Mouse (Mus musculus) lung, postnatal 36 days (tissue): Measurements from ENCODE around the gene Ctsz.

Experiments
- DNase-seq: peaks from one replicate; pipeline ENCODE4 v3.0.0; 2022; ENCODE audit warnings: mixed read lengths

Ctsz gene

DNA sequence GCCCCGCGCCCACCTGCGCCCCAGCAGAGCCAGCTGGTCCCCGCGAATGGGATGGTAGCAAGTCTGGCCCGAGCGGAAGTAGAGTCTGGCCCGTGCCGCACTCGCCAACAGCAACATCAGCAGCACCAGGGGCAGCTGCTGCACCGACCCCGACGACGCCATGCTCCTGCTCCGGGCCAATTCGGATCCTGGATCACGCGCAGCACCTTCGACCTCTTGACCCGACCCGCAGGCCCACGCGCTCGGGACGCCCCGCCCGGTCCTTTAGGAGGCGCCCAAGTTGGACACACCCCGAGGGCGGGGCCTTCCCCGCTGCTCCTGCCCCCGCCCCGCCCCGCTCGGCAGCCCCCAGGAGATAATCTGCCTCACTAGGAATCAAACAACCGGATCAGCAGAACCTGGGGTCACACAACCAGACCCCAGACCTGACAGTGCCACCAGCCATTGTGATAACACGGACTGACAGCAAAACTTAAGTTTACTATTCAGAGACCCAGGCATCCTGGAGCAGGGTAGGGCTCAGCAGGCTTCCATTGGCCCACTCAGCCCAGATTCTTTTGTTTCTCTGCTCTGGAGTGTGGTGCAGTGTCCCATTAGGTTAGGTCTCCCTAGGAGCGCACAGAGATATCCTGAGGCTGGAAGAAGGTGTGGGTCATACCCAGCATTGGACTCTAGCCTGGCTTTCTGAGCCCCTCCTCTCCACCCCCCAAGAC, at the start of gene Ctsz:
Gene Ctsz (minus strand): TSS at position 303 of the 713 bp plus-strand sequence.
- peak; percentile 84 for DNase-seq

DNA sequence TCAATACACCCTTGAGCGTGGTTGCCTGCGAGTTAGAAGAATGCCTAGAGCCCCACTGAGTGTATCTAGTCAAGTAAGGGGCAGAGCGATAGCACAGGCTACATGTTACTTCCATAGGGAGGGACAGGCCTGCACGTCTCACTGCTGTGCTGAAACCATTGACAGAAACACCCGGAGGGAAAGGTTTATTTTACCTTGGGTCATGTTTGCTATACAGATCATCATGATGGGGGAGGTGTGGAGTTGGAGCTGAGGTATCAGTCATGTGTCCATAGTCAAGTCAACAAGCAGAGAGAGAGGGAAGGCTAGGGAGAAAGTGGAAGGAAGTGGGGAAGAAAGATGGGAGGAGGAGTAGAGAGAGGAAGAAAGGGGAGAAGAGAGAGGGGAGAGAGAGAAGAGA, 48.2 kb upstream of the Ctsz start:
- DNase-seq: no peak

DNA sequence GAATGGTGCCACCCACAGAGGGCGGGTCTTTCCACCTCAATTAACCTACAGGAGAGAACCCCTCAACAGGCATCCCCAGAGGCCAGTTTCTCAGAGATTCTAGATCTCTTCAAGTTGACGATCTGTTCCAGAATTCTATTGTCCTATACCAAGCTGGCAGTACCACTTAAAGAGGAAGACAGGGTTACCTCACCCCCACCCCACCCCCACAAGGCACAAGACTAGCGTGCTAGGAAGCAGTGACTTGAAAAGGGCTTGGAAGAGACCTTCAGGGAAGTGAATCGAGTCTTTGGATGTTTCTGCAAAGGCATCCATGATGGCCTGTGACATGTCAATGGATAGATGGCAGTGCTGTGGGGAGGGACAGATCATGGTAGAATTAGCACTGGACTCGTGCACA, 39.9 kb upstream of the Ctsz start:
- no peak for DNase-seq

DNA sequence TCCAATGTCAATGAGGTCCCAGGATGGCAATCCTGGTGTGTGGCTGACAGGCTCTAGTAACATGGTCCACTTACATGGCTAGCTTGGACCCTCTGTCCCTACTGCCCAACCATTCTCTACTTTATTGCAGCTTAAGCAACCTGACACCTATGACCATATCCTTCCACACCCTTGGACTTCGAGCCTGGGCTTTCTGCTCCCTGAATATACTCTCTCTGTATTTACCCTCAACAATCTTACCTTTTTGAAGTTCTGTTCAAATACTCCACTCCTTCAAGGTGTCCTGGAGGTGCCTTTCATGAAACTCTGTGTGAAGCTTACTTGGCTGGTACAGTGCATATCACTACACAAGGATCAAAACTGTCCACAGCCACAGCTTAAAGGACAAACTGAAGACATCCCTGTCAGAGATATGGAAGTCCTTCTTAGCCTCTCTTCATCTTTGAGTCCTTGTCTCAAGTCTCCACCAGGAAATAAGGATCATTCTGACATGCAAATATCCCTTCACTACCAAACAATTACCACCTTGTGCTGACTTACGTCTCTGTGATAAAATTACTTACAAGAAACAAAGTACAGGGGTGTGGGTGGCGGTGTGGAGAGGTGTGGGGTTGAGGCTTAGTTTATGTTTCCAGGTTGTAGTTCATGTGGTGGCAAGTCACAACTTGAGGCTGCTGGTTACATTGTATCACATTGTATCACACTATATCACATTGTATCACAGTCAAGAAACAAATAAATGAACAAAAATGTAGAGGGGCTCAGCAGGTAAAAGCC, 38.9 kb upstream of the Ctsz start:
- peak; percentile 7 for DNase-seq

DNA sequence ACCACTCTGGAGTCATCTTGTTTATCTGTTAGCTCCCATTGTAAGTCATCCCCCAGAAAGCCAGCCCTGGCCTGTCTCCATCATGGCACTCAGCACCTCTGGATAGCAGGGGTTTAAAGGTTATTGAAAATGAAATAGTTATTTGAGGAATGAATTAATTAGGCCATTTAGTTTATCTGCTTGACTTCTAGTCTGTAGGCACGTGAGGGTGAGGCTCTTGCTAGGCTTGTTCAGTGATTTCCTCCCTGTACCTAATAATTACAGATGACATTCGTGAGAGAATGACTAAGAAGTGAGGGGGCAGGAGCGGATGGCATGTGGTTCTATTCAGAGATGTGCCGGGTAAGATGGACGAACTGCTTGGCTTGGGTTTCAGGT, 34.7 kb upstream of the Ctsz start:
- no peak for DNase-seq

DNA sequence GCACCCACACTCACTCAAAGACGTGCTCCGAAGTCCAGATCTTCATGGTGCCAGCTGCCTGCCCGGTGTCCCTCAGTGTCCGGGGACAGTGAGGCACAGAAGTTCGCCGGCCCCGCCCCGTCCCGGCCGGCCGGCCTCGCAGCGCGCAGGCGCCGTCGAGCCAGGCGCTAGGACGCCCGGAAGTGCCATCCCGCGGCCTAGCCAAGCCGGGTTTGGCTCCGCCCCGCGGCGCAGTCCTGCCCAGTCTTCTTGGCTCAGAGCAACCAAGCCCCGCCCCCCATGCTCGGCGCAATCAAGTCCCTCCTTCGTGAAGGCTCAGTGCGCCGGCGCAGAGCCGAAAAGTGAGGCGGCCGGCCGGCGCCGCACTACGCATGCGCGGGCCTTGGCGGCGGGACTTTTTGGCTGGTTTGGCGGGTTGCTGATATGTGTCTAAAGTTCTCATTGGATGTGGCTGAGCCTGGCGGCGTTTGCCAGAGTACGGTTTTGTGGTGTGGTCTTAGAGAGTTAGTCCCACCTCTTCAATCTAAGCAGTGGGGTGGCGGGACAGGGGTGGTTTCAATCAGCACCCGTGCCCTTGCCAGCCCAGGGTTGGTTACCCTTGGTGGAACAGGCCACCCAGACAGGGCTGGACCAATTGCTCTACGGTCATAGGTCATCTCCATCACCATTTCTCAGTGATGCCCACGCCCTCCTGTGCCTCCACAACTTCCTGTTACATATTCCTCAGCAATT, 34.1 kb upstream of the Ctsz start, which contains the start of gene Prelid3b:
Gene Prelid3b (minus strand): TSS at position 264 of the 732 bp plus-strand sequence.
- peak; percentile 100 for DNase-seq

DNA sequence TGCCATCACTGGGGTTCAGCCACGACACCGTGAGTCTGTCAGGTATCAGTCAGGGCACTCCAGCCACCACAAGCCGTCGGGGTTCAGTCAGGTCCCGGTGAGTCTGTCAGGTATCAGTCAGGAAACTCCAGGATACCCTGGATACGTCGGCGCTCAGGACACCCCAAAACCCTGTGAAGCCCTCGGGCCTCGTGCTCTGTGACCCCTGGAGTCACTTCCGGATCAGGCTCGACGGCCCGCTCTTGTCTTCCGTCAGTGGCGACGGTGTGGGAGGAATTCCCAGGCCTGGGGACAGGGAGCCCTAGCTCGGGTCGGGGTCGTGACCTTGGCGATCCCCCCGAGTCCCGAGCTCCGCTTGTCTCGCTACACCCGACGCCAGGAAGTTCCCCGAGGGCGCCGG, 33.6 kb upstream of the Ctsz start:
- no peak for DNase-seq

DNA sequence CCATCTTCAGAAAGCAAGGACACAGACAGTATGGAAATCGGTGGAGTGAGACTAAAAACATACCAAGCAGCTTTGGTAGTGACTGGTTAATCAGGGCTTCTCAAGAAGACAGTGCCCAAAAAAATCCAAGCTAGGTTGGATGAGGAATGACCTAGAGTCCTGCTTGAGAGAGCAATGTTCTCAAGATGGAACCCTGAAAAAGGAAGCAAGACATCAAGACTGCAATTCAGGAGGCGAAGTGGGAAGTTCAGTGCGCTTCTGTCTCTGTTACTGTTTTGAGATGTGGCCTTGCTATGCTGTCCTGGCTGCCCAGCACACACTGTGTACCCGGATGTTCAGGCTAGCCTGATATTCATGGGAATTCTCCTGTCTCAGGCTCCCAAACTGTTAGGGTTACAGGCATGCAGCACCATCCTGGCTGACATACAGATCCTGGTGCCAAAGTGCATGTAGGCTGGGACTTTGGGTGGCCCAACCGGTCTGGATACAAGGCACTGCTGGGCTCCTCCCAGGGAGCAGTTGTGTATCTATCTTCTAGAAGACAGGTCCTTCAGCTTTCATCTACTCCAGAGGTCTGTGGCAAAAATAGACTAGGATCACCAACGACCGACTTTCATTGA, 32.1 kb upstream of the Ctsz start:
- DNase-seq: no peak

DNA sequence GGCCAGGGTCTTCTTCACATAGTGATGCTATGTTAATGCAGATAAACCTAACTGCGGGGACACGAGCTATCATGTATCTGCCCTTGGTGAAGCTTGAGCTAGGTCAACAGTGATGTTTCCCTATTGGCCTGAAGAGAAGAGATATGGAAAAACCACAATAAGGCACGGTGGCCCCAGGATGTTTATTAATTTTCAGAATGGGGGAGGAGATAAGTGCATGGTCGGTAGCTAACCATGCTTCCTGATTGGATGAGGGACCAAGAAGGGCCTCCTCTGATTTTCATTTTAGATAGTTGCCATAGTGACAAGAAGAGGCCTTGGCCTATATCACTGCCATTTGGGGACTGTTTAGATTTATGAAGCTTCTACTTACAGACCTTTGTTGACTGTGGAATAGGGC, 31.5 kb upstream of the Ctsz start:
- no peak for DNase-seq

DNA sequence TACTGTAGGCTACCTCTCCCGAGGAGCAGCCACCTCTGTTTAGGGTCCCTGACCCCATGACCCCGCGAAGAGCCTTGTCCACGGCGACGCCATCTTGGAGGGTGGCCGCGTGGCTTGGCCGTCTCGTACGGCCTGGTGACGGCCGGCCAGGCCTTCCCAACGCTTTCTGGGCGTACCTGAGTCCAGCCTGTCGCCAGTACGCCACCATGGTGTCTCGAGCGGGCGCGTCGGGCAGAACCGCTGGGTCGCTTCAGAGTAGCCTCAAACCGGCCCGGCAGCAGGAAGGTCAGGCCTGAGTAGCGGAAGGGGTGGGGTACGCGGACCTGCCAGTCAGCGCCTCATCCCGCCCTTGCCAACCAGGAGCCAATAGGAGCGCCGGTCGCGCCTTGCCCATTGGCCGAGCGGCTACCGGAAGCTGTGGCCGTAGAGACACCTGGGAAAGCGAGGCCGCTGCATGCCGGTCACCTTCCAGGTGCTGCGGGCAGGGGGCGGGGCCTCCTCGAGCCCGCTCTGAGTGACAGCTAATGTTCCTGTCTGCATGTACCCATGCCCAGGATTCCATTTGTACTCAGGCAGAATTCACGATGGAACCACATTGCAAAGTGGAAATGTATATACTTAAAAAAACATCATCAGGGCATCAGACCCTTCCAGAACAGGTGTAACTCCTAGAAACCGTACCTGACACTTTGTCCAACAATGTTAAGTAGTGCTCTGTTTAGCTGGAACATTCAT, 25.1 kb upstream of the Ctsz start, which contains the start of gene Atp5e:
Gene Atp5e (minus strand): TSS at position 317 of the 735 bp plus-strand sequence.
- peak; percentile 98 for DNase-seq

DNA sequence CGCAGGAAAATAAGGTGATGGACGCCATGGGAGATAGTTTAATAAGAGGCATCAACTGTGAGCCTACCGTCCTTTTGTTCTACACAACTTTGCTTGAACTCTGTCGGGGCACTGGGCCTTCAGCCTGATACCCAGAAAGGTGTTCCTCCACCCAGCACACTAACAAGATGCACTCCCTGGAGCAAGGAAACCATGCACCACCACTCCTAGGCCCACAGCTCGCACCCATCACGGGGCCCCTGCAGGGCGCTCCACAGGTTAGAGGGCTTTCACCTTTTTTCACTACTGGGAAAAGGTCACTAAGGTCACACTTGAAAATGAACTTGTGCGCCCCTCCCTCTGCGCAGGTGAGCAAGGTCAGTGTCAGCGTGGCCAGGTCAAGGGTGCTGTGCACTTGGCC, 24.5 kb upstream of the Ctsz start:
- peak; percentile 14 for DNase-seq

DNA sequence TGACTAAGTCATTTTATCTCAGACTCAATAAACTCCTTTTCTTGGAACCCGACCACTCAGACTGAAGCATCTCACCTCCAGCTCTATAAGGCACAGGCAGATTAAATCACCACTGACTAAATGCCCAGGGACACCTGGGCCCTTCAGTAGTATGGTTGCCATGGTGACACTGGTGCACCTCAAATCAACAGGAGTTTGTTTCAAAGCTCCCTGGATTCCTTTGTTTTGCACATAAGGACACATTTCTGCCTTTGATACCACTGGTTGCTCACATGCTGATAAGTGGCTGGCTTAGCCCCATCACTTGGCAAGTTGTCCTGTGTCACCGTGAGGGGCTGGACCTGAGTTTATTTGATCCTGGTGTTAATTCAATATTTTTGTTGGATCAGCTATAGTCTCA, 20.5 kb upstream of the Ctsz start:
- DNase-seq: no peak

DNA sequence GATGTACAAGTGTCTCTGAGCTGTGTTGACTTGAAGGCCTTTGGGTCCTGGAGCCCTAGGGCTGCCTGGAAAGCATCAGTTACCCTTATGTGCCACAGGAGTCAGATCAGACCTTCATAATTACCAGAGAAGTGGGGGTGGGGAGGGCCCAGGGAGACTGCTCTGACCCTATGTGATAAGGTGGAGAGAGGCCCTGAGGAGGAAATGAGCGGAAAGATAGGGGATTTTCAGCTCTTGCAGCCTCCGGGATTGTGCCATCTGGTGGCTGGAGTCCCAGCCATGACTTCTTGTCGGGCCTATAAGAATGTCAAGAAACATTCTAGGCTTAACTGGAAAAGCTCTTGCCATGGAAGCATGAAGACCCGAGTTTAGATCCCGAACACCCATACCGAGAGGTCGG, 14.8 kb upstream of the Ctsz start:
- peak; percentile 51 for DNase-seq

DNA sequence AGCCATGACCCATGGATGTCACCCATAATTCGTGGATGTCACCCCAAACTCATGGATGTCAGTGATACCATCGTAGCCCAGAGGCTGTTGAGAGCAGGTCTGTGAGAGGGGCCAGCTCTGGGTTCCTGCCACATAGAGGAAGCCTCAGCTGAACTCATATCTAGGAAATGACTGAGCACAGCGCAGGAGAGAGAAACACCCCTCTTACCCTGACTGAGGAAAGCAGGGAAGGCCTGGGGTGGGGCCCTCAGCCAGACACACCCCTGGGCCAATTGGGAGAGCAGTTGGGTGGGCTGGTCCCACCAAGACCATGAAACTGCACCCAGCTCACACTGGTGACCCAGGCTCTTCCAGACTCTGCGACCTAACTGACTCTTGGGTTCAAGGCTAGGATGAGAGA, 11.5 kb upstream of the Ctsz start, which contains the start of gene Tubb1:
Gene Tubb1 (plus strand): TSS at position 343 of the 400 bp plus-strand sequence.
- no peak for DNase-seq

DNA sequence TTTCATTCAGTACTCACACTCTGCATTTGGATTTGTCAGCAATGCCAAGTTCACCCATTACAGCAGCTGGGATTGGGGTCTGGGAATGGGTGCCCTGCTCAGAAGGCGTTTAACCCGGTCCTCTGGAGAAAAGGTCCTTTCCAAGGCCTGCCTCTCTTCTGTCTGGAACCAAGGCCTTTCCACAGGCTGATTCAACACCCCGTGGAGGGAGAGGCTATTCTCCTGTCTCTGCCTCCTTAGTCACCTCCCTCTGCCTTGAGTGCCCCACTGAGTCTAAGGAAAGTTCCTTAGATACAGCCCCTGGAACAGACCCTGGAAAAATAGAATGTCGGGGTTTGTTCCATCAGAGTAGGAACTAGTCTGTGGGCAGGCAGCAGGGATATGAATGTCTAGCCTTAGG, 9.6 kb upstream of the Ctsz start:
- DNase-seq: no peak

DNA sequence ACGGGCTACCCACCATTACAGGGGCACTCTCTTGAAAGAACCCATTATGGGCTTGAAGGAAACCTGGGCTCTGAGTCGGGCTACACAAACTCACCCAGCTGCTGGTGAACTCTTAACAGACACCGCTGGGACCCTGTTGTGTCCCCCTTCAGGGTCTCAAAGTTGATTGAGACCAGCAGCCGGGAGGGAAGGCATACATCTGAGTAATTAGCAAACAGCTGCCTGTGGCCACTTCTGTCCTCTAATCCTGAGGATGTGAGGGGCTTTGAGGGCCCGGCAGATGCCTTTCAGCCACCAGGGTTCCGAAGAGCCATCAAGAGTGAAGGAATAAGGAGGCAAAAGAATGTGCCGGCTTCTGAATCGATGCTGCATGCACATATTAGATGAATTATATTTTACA, 8.1 kb upstream of the Ctsz start:
- no peak for DNase-seq

DNA sequence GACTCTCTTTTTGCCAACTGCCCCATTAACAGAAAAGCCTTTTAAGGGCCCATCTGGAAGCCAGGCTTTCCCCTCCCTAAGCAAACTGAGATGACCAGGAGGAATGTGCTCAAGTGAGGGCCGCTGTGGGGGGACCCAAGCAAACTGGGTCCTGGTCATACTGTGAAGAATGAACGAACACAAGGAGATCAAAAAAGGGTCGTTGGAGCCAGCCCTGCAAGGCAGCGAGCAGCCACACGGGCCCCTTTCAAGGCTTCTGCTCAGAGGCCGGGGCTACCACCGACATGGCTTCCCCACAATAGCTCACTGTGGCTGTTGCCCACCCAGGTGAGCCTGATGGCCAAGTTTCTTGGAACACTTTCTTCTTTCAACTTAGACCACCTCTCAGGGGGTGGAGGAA, 7.7 kb upstream of the Ctsz start:
- DNase-seq: no peak

DNA sequence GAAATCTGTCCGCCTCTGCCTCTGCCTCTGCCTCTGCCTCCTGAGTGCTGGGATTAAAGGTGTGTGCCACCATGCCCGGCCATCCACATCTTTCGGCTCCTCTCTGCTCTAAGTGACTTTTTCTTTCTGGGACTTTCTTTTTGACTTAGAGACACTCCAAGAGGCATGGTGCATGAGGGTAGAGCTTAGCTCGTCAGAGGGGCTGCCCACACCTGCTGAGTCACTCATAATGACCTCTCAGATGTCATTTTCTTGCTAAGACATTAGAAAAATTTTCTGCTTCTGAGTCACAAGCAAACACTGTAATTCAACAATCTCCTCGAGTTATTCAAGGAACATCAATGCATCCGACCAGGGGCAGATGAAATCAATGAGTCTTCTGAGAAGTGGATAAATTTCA, 6.2 kb upstream of the Ctsz start:
- DNase-seq: no peak

DNA sequence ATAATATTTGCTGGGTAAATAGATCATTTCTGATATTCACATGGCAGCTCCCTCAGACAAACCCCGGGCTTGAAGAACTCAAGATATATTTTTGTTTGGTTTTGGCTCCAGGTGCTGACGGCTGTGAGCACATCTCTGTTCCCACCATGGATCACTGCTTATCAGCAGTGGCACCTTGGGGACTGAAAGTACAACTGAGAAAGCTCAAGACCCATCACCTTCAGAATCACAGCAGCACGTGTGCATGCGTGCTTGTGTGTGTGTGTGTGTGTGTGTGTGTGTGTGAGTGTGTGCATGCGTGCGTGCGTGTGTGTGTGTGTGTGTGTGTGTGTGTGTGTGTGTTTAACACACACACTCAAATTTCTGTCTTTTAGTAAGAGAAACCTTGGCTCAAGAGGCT, 5.5 kb upstream of the Ctsz start:
- DNase-seq: no peak

DNA sequence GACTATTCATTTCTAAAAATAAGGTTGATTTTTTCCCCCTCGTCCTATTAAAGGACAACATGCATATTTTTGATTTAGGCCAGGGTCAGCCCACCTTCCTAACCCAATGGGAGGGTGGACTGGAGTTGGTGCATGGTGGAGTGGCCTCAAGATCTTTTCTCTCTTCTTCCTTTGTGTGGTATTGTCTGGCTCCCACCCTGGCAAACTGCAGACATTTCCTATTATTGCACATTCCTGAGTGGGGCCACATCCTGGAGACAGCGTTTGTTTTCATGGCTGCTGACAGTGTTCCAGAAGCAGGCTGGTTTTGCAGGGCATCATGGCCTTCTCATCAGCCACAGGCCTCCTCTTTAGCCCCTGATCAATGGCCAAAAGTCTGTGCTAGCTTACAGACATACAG, 4.2 kb upstream of the Ctsz start:
- DNase-seq: no peak

DNA sequence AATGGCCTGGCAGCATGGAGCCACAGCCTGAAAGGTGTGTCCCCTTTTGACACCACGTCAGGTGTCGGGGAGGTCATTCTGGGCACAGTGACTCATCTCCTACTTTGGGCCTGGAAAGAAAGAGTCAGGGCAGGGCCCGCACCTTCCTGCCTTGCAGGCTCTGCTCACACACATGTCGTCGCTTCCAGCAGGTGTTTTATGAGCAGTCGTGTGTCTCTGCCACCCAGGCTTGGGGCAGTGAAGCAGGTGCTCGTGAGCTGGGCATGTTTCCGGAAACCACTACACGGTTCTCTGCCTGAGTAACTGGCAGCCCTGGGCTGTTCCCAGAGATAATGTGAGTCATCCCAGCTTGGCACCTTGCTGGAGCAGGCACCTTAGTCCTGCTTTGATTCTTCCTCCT, 3.6 kb upstream of the Ctsz start:
- DNase-seq: peak; percentile 31

DNA sequence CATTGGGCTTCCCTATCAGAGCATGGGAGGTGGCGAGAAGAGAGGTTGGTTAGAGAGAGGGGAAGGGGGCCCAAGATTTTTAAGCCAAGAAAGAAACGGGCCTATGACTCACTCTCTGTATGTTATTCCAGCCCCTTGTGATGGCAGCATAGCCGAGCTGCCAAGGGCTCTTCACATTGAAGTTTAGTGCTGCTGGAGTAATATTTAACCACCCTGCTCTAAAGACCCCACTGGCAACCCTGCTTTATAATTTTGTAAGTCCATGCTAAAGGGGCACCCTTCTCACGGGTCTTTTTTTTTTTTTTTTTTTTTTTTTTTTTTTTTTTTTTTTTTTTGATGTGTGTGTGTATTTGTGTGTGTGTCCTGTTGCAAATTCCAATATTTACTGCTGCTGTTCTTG, 3.1 kb upstream of the Ctsz start:
- DNase-seq: peak; percentile 23
